Mouse (Mus musculus) ES-Bruce4 (cell line): ENCODE results near the gene Tmcc2.

Experiments used
- CTCF ChIP-seq: IDR thresholded peaks from one replicate; pipeline ENCODE4 v1.8.1; 2011; ENCODE audit warnings: low read depth, low read length
- POLR2A ChIP-seq: IDR thresholded peaks from one replicate; pipeline ENCODE4 v1.8.1; 2011; ENCODE audit warnings: low read length; ENCODE audit not compliant: insufficient read depth

DNA sequence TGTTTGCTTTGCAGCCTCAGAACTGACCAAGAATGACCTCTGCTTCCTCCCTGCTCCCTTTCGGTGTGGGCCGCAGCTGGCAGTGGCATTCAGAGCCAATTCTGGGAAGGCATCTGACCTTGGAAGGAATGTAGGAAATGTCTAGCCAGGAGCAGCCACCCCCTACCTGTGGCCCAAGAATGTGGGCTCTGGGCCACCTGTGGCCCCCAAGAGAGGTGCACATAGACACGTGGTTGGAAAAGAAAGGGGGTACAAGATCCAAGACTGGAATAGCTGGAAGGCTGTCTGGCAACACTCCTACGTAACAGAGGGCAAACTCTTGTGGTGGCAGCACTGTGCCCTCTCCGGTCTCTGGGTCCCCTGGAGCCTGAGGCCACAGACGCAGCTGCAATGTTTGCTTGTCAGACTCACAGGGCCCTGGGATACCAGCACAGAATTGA, 35.9 kb downstream of the Tmcc2 start:
- TF ChIP-seq CTCF (no peak), POLR2A (no peak)
